ENCODE assay signal across 10 mouse cellular contexts in genomic region chr1:80338398-80338797, GRCm38 (mm10). TPM values are rescaled to one million over a fixed set of nuclear protein-coding genes. Genes with fewer than 3 reads are reported as not detected.
DNase-seq lines count a peak whose midpoint lies in the region; ATAC-seq and TF ChIP-seq lines count a peak whose summit lies in the region.
"Had no signal": no experiment of that assay in that cellular context is flagged by ENCODE, and none has a peak within 500 bp of the region (broad histone marks: within the 10 kb centered on the region; RNA-seq: fewer than 3 reads in every experiment).

No protein-coding gene starts in this region.

- intact Hi-C loops in left cerebral cortex, adult 2 months (cut with DNase I) = loop anchor here (2.0 kb wide), 1 partner anchor 42 kb away; no protein-coding TSS in a partner anchor

- no peak overlapping the region for H3K9ac ChIP-seq in intestine, postnatal 0 days (ENCODE audit: low read depth, low read length)

- H3K4me3 ChIP-seq in left cerebral cortex, adult 2 months = peak overlapping the region; percentile 78
- H3K4me3 ChIP-seq in embryonic fibroblast, embryonic 13.5 days (ENCODE audit: insufficient read depth, low read length) = peak overlapping the region; percentile 53
- H3K4me3 ChIP-seq in intestine, postnatal 0 days (ENCODE audit: low read depth, low read length) = peak overlapping the region; percentile 96
- H3K4me3 ChIP-seq in myocyte = peak overlapping the region; percentile 82

- H3ac ChIP-seq in myocyte (ENCODE audit: control insufficient read depth, insufficient read length) = no peak overlapping the region

- ATAC-seq in intestine, postnatal 0 days = no peak
- no peak for ATAC-seq in erythroid progenitor cell, adult 5-6 weeks (replicated peaks; ENCODE audit: low FRiP score, poor library complexity, severe bottlenecking)

- no peaks in the 10 kb centered on the region for H3K9me3 ChIP-seq in intestine, postnatal 0 days (ENCODE audit: control insufficient read depth)

- H3K36me3 ChIP-seq in intestine, postnatal 0 days (ENCODE audit: control insufficient read depth, insufficient read depth) = no peaks in the 10 kb centered on the region
- no peaks in the 10 kb centered on the region for H3K36me3 ChIP-seq in myocyte (ENCODE audit: control insufficient read depth, insufficient read depth)

- H3K79me2 ChIP-seq in myocyte (ENCODE audit: control insufficient read depth, insufficient read depth) = peaks cover 64% of the 10 kb centered on the region

- WGBS in intestine, postnatal 0 days = 2% methylated on average over 1 of the region's 1 CpGs

- H3K4me1 ChIP-seq in embryonic fibroblast, embryonic 13.5 days (ENCODE audit: control insufficient read depth, insufficient read depth, low read length) = peaks cover 2% of the 10 kb centered on the region
- no peaks in the 10 kb centered on the region; the same call in none of the 2 replicates for H3K4me1 ChIP-seq in intestine, postnatal 0 days (replicated peaks; ENCODE audit: control insufficient read depth, insufficient read depth, low read length)

- no peak for DNase-seq in left cerebral cortex, adult 2 months (ENCODE audit: extremely low spot score in 1 of 2, low spot score in 2 of 2)
- no peak for DNase-seq in left cerebral cortex, adult 11 months (ENCODE audit: low spot score)
- no peak for DNase-seq in c-Kit-positive CD71-positive TER-119-positive erythroid progenitor cells, embryonic 14.5 days (ENCODE audit: low spot score)
- DNase-seq in adrenal gland, postnatal 36 days = no peak
- DNase-seq: kidney, postnatal 14 days; right cerebral cortex, adult 18-20 months had no signal

- peak overlapping the region; percentile 67 for H3K4me2 ChIP-seq in intestine, postnatal 0 days (replicated peaks; ENCODE audit: low read depth)
- H3K4me2 ChIP-seq in myocyte (ENCODE audit: low read depth) = peak overlapping the region; percentile 89

- no peak overlapping the region for H3K27ac ChIP-seq in left cerebral cortex, adult 2 months
- H3K27ac ChIP-seq in embryonic fibroblast, embryonic 13.5 days (ENCODE audit: insufficient read depth, low read length) = no peak overlapping the region
- no peak overlapping the region for H3K27ac ChIP-seq in intestine, postnatal 0 days (ENCODE audit: low read depth, low read length)

- no peak for TF ChIP-seq CTCF in left cerebral cortex, adult 2 months (IDR thresholded peaks at IDR 0.05)
- no peak for TF ChIP-seq CTCF in embryonic fibroblast, embryonic 13.5 days (IDR thresholded peaks at IDR 0.05; ENCODE audit: borderline replicate concordance, insufficient read depth, low read length)
- no peak for TF ChIP-seq CTCF in intestine, postnatal 0 days (IDR thresholded peaks at IDR 0.05; ENCODE audit: low read depth)

- no peak for TF ChIP-seq POLR2A in embryonic fibroblast, embryonic 13.5 days (IDR thresholded peaks at IDR 0.05; ENCODE audit: low read depth, low read length)
- TF ChIP-seq POLR2A in myocyte (IDR thresholded peaks at IDR 0.05; ENCODE audit: insufficient read length, low read depth) = no peak

- H3K27me3 ChIP-seq in intestine, postnatal 0 days (replicated peaks; ENCODE audit: control insufficient read depth, insufficient read depth, low read length) = no peaks in the 10 kb centered on the region
- no peaks in the 10 kb centered on the region for H3K27me3 ChIP-seq in myocyte (ENCODE audit: control insufficient read depth, insufficient read depth, insufficient read length)

TF ChIP-seq in myocyte, 11 proteins besides CTCF, POLR2A, EP300 and RAD21:
- TF ChIP-seq REST (IDR thresholded peaks at IDR 0.05; ENCODE audit: insufficient read depth, insufficient read length) = no peak
- no peak for TF ChIP-seq MYOG (IDR thresholded peaks at IDR 0.05; ENCODE audit: control insufficient read depth in 1 of 3, insufficient read depth in 1 of 3, insufficient read length in 2 of 3, low read depth in 2 of 3)
- TF ChIP-seq CEBPB (IDR thresholded peaks at IDR 0.05; ENCODE audit: insufficient read depth, poor library complexity, severe bottlenecking) = no peak

RNA-seq across cellular contexts. Expression of gene Cul3, which starts 1.9 kb away (rescaled TPM):
- total RNA-seq in left cerebral cortex, adult 2 months (2021) = 100 to 1,000 TPM; 127 to 137 TPM
- 156 and 189 TPM in 2 replicates for polyA plus RNA-seq in embryonic fibroblast, embryonic 13.5 days (2011; ENCODE audit: insufficient read length, low read depth, missing spikeins)
- polyA plus RNA-seq in intestine, postnatal 0 days (2015; fragmentation: Nextera tagmentation; extraction: Ambion mirVana) = 31.8 and 37.6 TPM in 2 replicates
- 36.2 TPM for polyA plus RNA-seq in myocyte (2012; fragmentation: generic; extraction: Trizol)
- total RNA-seq in erythroid progenitor cell, adult 5-6 weeks (2015; ENCODE audit: low replicate concordance) = 81.8 and 143 TPM in 2 replicates
- total RNA-seq in erythroid progenitor cell, adult 5-6 weeks (2017; ENCODE audit: low replicate concordance) = 122 and 152 TPM in 2 replicates
- 100 to 1,000 TPM; 120 to 143 TPM for total RNA-seq in adrenal gland, postnatal 36 days (2021)
